Mouse (Mus musculus) embryonic facial prominence, embryonic 14.5 days (tissue): ENCODE data around the gene Stim2. TPM values are rescaled to one million over a fixed set of nuclear protein-coding genes. Genes with fewer than 3 reads are reported as not detected.

Experiments used
- ATAC-seq: fragments of 200-750 bp; cut with Nextera tagmentation; 2 replicates; pipeline ENCODE4 v1.8.0; 2017; ENCODE audit warnings: low read depth, moderate number of reproducible peaks, moderate TSS enrichment
- DNase-seq: peaks from one replicate; pipeline ENCODE4 v3.0.0-alpha.2; 2015; ENCODE audit warnings: low spot score
- H3K27ac ChIP-seq: fragments of 300-500 bp; sonication (generic); replicated peaks from 2 replicates; pipeline ENCODE4 v1.5.1; 2014; ENCODE audit warnings: low read depth, mild to moderate bottlenecking, low read length, moderate library complexity
- H3K27me3 ChIP-seq: fragments of 300-500 bp; sonication (generic); replicated peaks from 2 replicates; pipeline ENCODE4 v1.6.1; 2014; ENCODE audit warnings: low read length; ENCODE audit not compliant: control insufficient read depth, insufficient read depth
- H3K36me3 ChIP-seq: fragments of 300-500 bp; sonication (generic); 2 replicates; pipeline ENCODE4 v1.6.1; 2014; ENCODE audit warnings: low read length, mixed read lengths; ENCODE audit not compliant: control insufficient read depth, insufficient read depth
- H3K4me1 ChIP-seq: fragments of 300-500 bp; sonication (generic); 2 replicates; pipeline ENCODE4 v1.6.1; 2014; ENCODE audit warnings: antibody characterized with exemption, low read length; ENCODE audit not compliant: control insufficient read depth, insufficient read depth
- H3K4me2 ChIP-seq: fragments of 300-500 bp; sonication (generic); 2 replicates; pipeline ENCODE4 v1.6.1; 2014; ENCODE audit warnings: low read depth, mild to moderate bottlenecking, low read length, moderate library complexity, mixed read lengths
- H3K4me3 ChIP-seq: fragments of 300-500 bp; sonication (generic); 2 replicates; pipeline ENCODE4 v1.5.1; 2014; ENCODE audit warnings: low read depth, mild to moderate bottlenecking, low read length
- H3K9ac ChIP-seq: fragments of 300-500 bp; sonication (generic); 2 replicates; pipeline ENCODE4 v1.6.1; 2014; ENCODE audit warnings: low read depth, mild to moderate bottlenecking, low read length, moderate library complexity, mixed read lengths
- H3K9me3 ChIP-seq: fragments of 300-500 bp; sonication (generic); 2 replicates; pipeline ENCODE4 v1.6.1; 2016; ENCODE audit warnings: low read length; ENCODE audit not compliant: control insufficient read depth
- WGBS: fragments of 180-500 bp; shearing (Covaris S2); extraction: QIAGEN DNeasy Blood & Tissue Kit; methylation state at CpG from one replicate; pipeline ENCODE4 v1.1.7; 2014; 5-methylcytosine and 5-hydroxymethylcytosine counted together
- polyA plus RNA-seq: library from polyadenylated mRNA; unstranded; fragments of >200 nt; fragmentation: Nextera tagmentation; extraction: Ambion mirVana; gene quantifications from 2 replicates; pipeline ENCODE4 v1.2.1, GENCODE M21; 2014

The Stim2 gene
- polyA plus RNA-seq, 1 experiment from 2014 or later = 38.1 TPM

DNA sequence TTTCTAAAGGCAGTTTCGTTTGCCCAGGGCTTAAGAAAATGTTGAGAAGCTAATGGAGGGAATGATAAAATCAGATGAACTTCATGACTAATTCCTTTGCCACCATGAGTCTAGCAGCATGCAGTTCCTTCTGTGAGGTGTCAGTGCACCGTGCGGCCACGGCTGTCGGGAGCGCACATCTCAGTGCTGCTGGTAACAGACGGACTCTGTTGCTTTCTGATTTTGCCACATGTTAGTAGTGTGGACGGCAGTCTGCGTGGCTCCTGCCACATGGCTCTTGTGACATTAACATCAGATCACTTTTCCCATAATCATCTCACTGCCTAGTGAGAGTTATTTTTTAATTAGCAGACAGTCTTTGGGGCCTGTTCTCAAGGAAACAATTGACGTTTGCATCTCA lies 118.2 kb downstream of the Stim2 start:
- no peak overlapping the region for H3K27ac ChIP-seq
- WGBS = 80% methylated on average over 10 of the region's 10 CpGs
- no peaks in the 10 kb centered on the region for H3K9me3 ChIP-seq
- H3K4me3 ChIP-seq = no peak overlapping the region
- DNase-seq (no peak), ATAC-seq (no peak)
- H3K9ac ChIP-seq = no peak overlapping the region
- H3K4me2 ChIP-seq = no peak overlapping the region
- H3K27me3 ChIP-seq = no peaks in the 10 kb centered on the region
- H3K4me1 ChIP-seq = no peaks in the 10 kb centered on the region
- H3K36me3 ChIP-seq = peaks cover 26% of the 10 kb centered on the region; the same call in 1 of the 2 replicates

DNA sequence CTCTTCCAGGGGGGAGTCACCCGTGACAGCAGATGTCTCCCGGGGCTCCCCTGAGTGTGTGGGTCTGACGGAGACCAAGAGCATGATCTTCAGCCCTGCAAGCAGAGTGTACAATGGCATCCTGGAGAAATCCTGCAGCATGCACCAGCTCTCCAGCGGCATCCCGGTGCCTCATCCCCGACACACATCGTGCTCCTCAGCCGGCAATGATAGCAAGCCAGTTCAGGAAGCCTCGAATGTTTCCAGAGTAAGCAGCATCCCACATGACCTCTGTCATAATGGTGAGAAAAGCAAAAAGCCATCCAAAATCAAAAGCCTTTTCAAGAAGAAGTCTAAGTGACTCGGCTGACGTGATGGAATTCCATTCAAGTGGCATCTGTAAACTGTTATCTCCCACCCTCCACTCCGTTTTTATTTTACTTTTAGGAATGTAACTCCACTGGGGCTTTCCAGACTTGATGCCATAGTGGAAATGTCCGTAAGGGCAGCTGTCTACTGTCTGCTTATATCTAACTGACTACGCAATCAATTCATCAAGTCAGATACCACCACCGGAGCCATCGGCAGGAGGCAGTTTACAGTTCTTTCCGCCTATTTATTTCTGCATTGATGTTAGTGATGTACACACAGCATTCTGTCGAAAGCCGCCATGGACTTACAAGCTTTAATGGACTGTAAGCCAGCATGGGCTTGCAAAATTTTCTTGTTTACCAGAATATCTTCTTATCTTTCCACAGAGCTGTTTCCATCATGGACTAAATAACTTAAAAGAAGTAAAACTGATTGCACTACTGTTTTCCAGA lies 120.3 kb downstream of the Stim2 start:
- ATAC-seq (no peak), DNase-seq (no peak)
- Histone ChIP-seq H3K27me3 (no peaks in the 10 kb centered on the region), H3K9me3 (no peaks in the 10 kb centered on the region), H3K9ac (no peak overlapping the region), H3K27ac (no peak overlapping the region), H3K36me3 (peaks cover 20% of the 10 kb centered on the region; the same call in 1 of the 2 replicates), H3K4me2 (no peak overlapping the region), H3K4me3 (no peak overlapping the region), H3K4me1 (no peaks in the 10 kb centered on the region)
- 70% methylated on average over 19 of the region's 19 CpGs for WGBS

DNA sequence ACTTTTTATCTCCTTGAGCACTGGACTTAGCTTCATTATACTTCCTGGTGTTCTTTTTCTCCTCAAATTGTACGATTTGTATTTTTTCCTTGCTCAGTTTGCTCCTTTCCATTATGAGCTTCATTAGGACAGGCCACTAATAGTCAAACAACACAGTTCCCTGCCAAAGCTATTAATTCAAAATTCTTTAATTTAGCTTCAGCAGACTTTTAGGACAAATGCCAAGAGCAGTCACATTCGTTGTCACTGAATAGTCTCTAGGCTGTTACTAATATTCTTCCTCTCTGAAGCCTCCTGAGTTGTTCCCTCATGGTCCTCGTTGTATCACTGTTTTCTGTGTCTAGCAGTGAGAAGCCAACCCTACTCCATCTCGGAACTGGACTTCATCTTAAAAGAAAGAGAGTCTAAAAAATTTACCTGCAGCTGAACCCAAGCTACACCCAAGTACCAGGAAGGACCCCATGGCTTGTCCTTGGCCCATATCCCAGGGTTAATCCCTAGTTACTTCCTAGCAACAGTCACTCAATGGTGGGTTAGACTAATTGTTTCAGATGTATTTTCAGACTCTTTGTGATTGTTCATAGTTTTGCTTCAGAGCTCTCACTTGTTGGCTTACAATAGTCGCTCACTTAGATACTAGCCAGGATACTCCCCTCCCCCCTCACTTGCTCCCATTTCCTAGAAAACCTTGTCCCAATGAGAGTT lies 149.9 kb downstream of the Stim2 start:
- WGBS = 85% methylated on average over 5 of the region's 5 CpGs
- Histone ChIP-seq H3K27me3 (no peaks in the 10 kb centered on the region), H3K27ac (no peak overlapping the region), H3K4me3 (no peak overlapping the region), H3K9ac (no peak overlapping the region), H3K36me3 (no peaks in the 10 kb centered on the region), H3K9me3 (no peaks in the 10 kb centered on the region), H3K4me2 (no peak overlapping the region), H3K4me1 (no peaks in the 10 kb centered on the region)
- DNase-seq (no peak), ATAC-seq (no peak)

DNA sequence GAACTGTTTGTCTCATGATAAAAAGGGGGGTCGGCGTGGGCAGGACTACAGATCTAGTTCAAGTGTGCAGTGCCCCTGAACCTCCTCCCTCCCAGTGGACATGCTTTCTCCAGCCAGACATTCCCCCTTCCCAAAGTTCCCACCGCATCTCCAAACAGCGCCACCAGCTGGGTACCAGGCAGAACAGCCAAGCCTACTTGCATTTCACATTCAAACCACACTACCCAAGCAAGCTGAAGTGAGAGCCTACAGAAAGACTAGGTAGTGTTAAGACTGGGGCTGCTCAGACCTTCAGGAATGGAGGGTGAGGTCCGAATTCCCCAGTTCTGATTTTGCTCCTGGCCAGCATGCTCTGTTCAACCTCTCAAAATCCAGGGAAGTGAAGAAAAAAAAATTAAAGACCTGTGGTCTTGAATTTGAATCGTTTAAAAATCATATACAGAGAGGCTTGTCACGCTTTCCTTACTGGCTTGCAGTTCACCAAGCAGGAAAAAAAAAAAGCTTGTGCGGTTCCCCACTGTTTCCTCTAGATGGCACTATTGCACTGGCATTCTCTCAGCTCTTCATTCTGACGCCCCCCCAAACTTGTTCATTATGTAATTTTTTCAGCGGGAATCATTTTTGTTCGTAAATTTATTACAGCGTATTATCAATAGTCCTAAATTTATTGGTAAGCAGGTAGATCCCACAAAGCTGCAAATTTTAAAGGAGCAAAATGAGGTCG lies 156.4 kb downstream of the Stim2 start:
- Histone ChIP-seq H3K27ac (no peak overlapping the region), H3K4me2 (peak overlapping the region; percentile 47), H3K9ac (no peak overlapping the region), H3K4me1 (no peaks in the 10 kb centered on the region; the same call in 1 of the 2 replicates), H3K36me3 (no peaks in the 10 kb centered on the region), H3K27me3 (no peaks in the 10 kb centered on the region), H3K4me3 (peak overlapping the region; percentile 17), H3K9me3 (no peaks in the 10 kb centered on the region)
- WGBS = 24% methylated on average over 13 of the region's 13 CpGs
- DNase-seq (peak; percentile 73), ATAC-seq (peak; percentile 15; the same call in 1 of the 2 replicates)

DNA sequence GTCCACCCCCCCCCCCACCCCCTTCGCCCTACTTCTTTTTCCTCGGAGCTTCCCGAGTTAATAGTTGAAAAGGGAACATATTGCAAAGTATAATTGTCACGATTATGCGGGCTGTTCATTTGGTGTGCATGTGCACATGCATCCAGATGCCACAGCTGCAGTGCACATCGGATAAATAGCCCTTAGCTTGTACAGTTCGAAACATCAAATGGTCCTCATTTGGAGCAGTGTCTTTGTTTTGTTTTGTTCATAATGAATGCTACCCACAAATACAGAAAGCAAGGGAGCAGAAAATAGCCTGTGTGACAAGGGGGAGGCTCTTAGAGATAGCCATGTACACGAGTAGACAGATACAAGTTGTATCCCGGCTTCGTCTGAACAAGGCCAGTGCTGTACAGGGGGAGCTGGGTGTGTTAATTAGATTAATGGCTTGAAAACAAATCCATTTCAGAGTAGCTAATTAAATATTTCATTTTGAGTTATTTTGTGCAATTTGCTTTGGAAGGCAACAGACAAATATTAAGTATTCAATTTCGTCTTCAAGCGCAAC lies 157.0 kb downstream of the Stim2 start:
- DNase-seq (peak; percentile 41), ATAC-seq (no peak)
- WGBS = 48% methylated on average over 12 of the region's 12 CpGs
- Histone ChIP-seq H3K9ac (no peak overlapping the region), H3K36me3 (no peaks in the 10 kb centered on the region), H3K4me2 (peak overlapping the region; percentile 47), H3K27ac (no peak overlapping the region), H3K4me3 (peak overlapping the region; percentile 17), H3K4me1 (no peaks in the 10 kb centered on the region; the same call in 1 of the 2 replicates), H3K27me3 (no peaks in the 10 kb centered on the region), H3K9me3 (no peaks in the 10 kb centered on the region)

DNA sequence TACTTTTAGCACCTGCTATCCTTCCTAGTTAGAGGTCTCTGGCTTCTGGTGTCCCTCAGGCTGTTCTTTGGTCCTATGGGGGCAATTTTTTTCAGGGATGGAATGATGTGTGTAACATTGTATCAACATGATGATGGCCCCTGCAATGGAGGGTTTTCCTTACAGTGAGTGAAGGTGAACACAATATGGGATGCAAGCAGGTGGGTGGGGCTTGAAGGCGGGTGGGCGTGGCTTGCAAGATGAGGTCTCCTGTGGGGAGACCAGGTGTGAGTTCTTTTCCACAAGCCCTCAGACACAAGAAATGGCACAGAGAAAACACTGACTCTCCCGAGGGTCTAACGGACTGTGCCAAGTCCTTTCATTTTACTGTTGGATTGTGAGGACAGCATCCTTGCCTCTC lies 157.6 kb downstream of the Stim2 start:
- Histone ChIP-seq H3K4me2 (no peak overlapping the region), H3K36me3 (no peaks in the 10 kb centered on the region), H3K4me3 (no peak overlapping the region), H3K27ac (no peak overlapping the region), H3K9me3 (no peaks in the 10 kb centered on the region), H3K4me1 (no peaks in the 10 kb centered on the region; the same call in 1 of the 2 replicates), H3K27me3 (no peaks in the 10 kb centered on the region), H3K9ac (no peak overlapping the region)
- 70% methylated on average over 4 of the region's 4 CpGs for WGBS
- DNase-seq (no peak), ATAC-seq (peak; percentile 39; the same call in 1 of the 2 replicates)

DNA sequence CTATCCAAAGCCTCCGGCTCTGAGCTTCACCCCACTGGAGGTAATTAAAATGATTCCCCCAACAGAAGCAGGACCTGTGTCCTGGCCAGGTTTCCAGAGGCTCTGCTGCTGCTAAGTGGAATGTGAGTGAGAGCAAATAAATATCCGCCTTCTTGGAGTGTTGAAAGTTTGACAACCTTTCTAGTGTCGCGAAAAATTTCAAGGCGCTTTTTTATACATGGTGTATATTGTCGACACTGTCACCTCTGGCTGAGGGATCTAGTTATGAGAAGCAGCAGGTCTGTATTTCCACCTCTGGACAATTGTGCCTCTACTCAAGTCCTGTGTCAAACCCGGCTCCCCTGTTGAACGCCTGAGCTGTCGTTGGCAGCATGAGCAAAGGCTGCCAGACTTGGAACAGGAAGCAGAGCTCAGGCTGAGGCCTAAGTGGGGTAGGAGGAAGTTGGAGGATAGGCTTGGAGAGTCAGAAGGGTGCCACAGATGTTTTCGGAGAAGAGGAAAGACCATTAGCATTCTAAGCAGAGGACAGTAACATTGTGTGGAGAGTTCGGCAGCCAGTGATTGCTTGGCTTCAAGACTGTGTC lies 158.7 kb downstream of the Stim2 start:
- Histone ChIP-seq H3K36me3 (no peaks in the 10 kb centered on the region), H3K27ac (no peak overlapping the region), H3K9me3 (no peaks in the 10 kb centered on the region), H3K4me2 (no peak overlapping the region), H3K9ac (no peak overlapping the region), H3K27me3 (no peaks in the 10 kb centered on the region), H3K4me1 (no peaks in the 10 kb centered on the region; the same call in 1 of the 2 replicates), H3K4me3 (no peak overlapping the region)
- ATAC-seq (no peak), DNase-seq (peak; percentile 41)
- WGBS = 47% methylated on average over 10 of the region's 11 CpGs

DNA sequence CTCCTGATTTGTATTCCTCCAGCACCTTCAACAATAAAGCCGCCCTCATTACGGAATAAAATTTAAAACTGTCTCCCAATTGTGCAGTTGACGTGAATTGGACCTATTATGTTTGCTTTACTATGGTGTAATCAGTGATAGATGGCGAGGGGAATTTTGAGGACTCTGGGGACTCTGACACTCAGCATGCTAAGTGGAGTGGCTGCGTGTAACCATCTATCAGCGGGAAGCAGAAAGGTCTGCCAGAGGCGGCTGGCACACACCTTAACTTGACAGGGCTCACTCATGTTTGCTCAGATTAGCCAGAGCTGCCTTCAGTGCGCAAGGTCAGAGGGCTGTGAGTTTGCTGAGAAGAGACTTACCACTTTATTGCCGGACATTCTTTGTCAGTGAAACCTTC lies 159.9 kb downstream of the Stim2 start:
- DNase-seq (no peak), ATAC-seq (no peak)
- no peaks in the 10 kb centered on the region for H3K9me3 ChIP-seq

More for the DNA sequence above, 159.9 kb downstream of the Stim2 start:
- WGBS = 60% methylated on average over 9 of the region's 9 CpGs
- H3K27me3 ChIP-seq = no peaks in the 10 kb centered on the region
- no peak overlapping the region for H3K4me2 ChIP-seq
- no peaks in the 10 kb centered on the region; the same call in 1 of the 2 replicates for H3K4me1 ChIP-seq
- no peak overlapping the region for H3K4me3 ChIP-seq
- H3K36me3 ChIP-seq = no peaks in the 10 kb centered on the region
- H3K9ac ChIP-seq = no peak overlapping the region
- H3K27ac ChIP-seq = no peak overlapping the region
